Mouse (Mus musculus) CH12.LX (cell line): Measurements from ENCODE around the gene Klrb1c. TPM values are rescaled to one million over a fixed set of nuclear protein-coding genes. Genes with fewer than 3 reads are reported as not detected.

Experiments
- DNase-seq: peaks from one replicate; pipeline ENCODE4 v3.0.0-alpha.2; 2013; ENCODE audit errors: extremely low read depth
- H3K27ac ChIP-seq: 2 replicates; pipeline ENCODE4 v1.5.1; 2012; ENCODE audit warnings: low read depth, mild to moderate bottlenecking, control low read depth, moderate library complexity; ENCODE audit not compliant: insufficient read depth
- H3K27me3 ChIP-seq: replicated peaks from 2 replicates; pipeline ENCODE3; 2012; ENCODE audit warnings: inconsistent platforms
- H3K36me3 ChIP-seq, 2 experiments: replicated peaks in 1 of 2; 2 replicates each; pipeline versions ENCODE3 to v1.6.1; 2012; ENCODE audit warnings: inconsistent platforms in 1 of 2, low read length in 1 of 2, mild to moderate bottlenecking in 1 of 2, mixed read lengths in 1 of 2, moderate library complexity in 1 of 2; ENCODE audit not compliant: control insufficient read depth in 1 of 2, insufficient read depth in 1 of 2
- H3K4me1 ChIP-seq, 2 experiments: 2 replicates each; pipeline ENCODE4 v1.6.1; 2012; ENCODE audit warnings: inconsistent platforms in 1 of 2, moderate library complexity in 1 of 2; ENCODE audit not compliant: insufficient read depth in 2 of 2, control insufficient read depth in 1 of 2
- H3K4me2 ChIP-seq: 2 replicates; pipeline ENCODE4 v1.6.1; 2012; ENCODE audit warnings: low read depth, mild to moderate bottlenecking, control low read depth; ENCODE audit not compliant: poor library complexity, insufficient read depth, severe bottlenecking
- H3K4me3 ChIP-seq, 3 experiments: fragments of 150-350 bp in 1 of 3; sonication (generic) in 1 of 3; replicated peaks in 1 of 3; 2 replicates each; pipeline versions ENCODE3 to v1.5.1; 2011 to 2012; ENCODE audit warnings: low read depth in 2 of 3, low read length in 2 of 3, mild to moderate bottlenecking in 2 of 3, moderate library complexity in 2 of 3, control low read depth in 1 of 3, improper control_type of control experiment in 1 of 3, inconsistent platforms in 1 of 3, mixed read lengths in 1 of 3; ENCODE audit not compliant: poor library complexity in 1 of 3
- H3K79me2 ChIP-seq: replicated peaks from 2 replicates; pipeline ENCODE4 v1.6.1; 2012; ENCODE audit warnings: mild to moderate bottlenecking, moderate library complexity; ENCODE audit not compliant: control insufficient read depth, poor library complexity, insufficient read depth, severe bottlenecking; ENCODE audit errors: extremely low read depth
- H3K9ac ChIP-seq: 2 replicates; pipeline ENCODE4 v1.6.1; 2012; ENCODE audit warnings: low read depth, mild to moderate bottlenecking, control low read depth, moderate library complexity; ENCODE audit not compliant: insufficient read depth
- H3K9me3 ChIP-seq: replicated peaks from 2 replicates; pipeline ENCODE3; 2012; ENCODE audit warnings: low read length, inconsistent platforms, mixed read lengths
- BHLHE40 ChIP-seq: IDR thresholded peaks from 2 replicates; pipeline ENCODE4 v1.6.1; 2011; ENCODE audit warnings: mild to moderate bottlenecking, low read depth, low read length, improper control_type of control experiment
- CHD1 ChIP-seq: IDR thresholded peaks from 2 replicates; pipeline ENCODE4 v1.6.1; 2012; ENCODE audit warnings: low read depth, low read length, improper control_type of control experiment, inconsistent platforms
- EP300 ChIP-seq: IDR thresholded peaks from 2 replicates; pipeline ENCODE4 v1.6.1; 2011; ENCODE audit warnings: low read length, improper control_type of control experiment
- JUN ChIP-seq: IDR thresholded peaks from 2 replicates; pipeline ENCODE4 v1.6.1; 2011; ENCODE audit warnings: low read depth, mild to moderate bottlenecking, low read length, improper control_type of control experiment, moderate library complexity; ENCODE audit not compliant: insufficient read depth
- KAT2A ChIP-seq: IDR thresholded peaks from 2 replicates; pipeline ENCODE4 v1.6.1; 2012; ENCODE audit warnings: low read length, improper control_type of control experiment, inconsistent platforms; ENCODE audit not compliant: insufficient replicate concordance
- MAX ChIP-seq: IDR thresholded peaks from 2 replicates; pipeline ENCODE4 v1.6.1; 2011; ENCODE audit warnings: low read length, improper control_type of control experiment
- MAZ ChIP-seq: IDR thresholded peaks from 2 replicates; pipeline ENCODE4 v1.6.1; 2012; ENCODE audit warnings: low read depth, mild to moderate bottlenecking, inconsistent platforms, low read length, improper control_type of control experiment, moderate library complexity
- MXI1 ChIP-seq: IDR thresholded peaks from 2 replicates; pipeline ENCODE4 v1.6.1; 2011; ENCODE audit warnings: mild to moderate bottlenecking, low read depth, low read length, improper control_type of control experiment
- NELFE ChIP-seq: IDR thresholded peaks from 2 replicates; pipeline ENCODE4 v1.6.1; 2011; ENCODE audit warnings: low read depth, low read length, improper control_type of control experiment
- RCOR1 ChIP-seq: conservative IDR thresholded peaks from 2 replicates; pipeline ENCODE4 v1.6.1; 2012; ENCODE audit warnings: low read depth, mild to moderate bottlenecking, inconsistent platforms, low read length, improper control_type of control experiment
- SIN3A ChIP-seq: IDR thresholded peaks from 2 replicates; pipeline ENCODE4 v1.6.1; 2012; ENCODE audit warnings: low read length, improper control_type of control experiment, inconsistent platforms
- TBP ChIP-seq: conservative IDR thresholded peaks from 2 replicates; pipeline ENCODE4 v1.6.1; 2011; ENCODE audit warnings: low read depth, low read length, improper control_type of control experiment
- TCF12 ChIP-seq: IDR thresholded peaks from 2 replicates; pipeline ENCODE4 v1.6.1; 2014; ENCODE audit warnings: low read depth, mild to moderate bottlenecking, inconsistent platforms, low read length, improper control_type of control experiment
- UBTF ChIP-seq: IDR thresholded peaks from 2 replicates; pipeline ENCODE4 v1.6.1; 2012; ENCODE audit warnings: low read depth, mild to moderate bottlenecking, inconsistent platforms, low read length, improper control_type of control experiment, moderate library complexity
- dilution Hi-C: fragments of 300-500 bp; cut with MboI; formaldehyde crosslinking; loops from 2 replicates; pipeline ENCODE4 v1.14.3; 2020; ENCODE audit warnings: low sequenced_read_pairs; ENCODE audit not compliant: extremely low pct_unique_long_range_greater_than_20kb, extremely low pct_ligation_motif_present
- in situ Hi-C: fragments of 300-500 bp; cut with MboI; formaldehyde crosslinking; loops from 3 replicates; pipeline ENCODE4 v1.14.3; 2019; ENCODE audit warnings: low sequenced_read_pairs, low pct_ligation_motif_present, low pct_unique_long_range_greater_than_20kb, mixed read lengths
- polyA plus RNA-seq: library from polyadenylated mRNA; unstranded; fragments of >175 nt; gene quantifications from 2 replicates; pipeline ENCODE4 v1.2.1, GENCODE M21; 2012; ENCODE audit warnings: low read depth; ENCODE audit not compliant: insufficient read length
- total RNA-seq, 2 experiments: library from RNA; depleted of rRNA; stranded (reverse); fragments of 300-350 nt in 1 of 2; fragments of >200 nt in 1 of 2; gene quantifications; 2 replicates each; pipeline ENCODE4 v1.2.3; 2012 to 2014

Gene Klrb1c
- total and polyA plus RNA-seq, 3 experiments, result not detected

GRCm38 (mm10) chr6:128837454-128838341 is 48.7 kb upstream of the Klrb1c start (continued):
- TF ChIP-seq JUN, result no peak

- H3K36me3 ChIP-seq, result no peaks in the 10 kb centered on the region
- in situ Hi-C loops, result loop anchor here (25.0 kb wide), 1 partner anchor 525 kb away; no protein-coding TSS in a partner anchor
- peak overlapping the region; percentile 99 for H3K4me2 ChIP-seq
- no peak overlapping the region for H3K27ac ChIP-seq
- dilution Hi-C loops, result no loop called here
- peak overlapping the region; percentile 59 to 91 (median 71) for H3K4me3 ChIP-seq
- no peaks in the 10 kb centered on the region for H3K79me2 ChIP-seq
- peak overlapping the region; percentile 68; the same call in 1 of the 2 replicates for H3K9ac ChIP-seq
- peak; percentile 59 for DNase-seq
- H3K9me3 ChIP-seq, result no peaks in the 10 kb centered on the region
- no peaks in the 10 kb centered on the region for H3K27me3 ChIP-seq
- TF ChIP-seq TBP (0 out of 2 replicates have a peak, but pooled peaks have one; percentile 47), SIN3A (peak; percentile 17; the same call in 1 of the 2 replicates), MAX (0 out of 2 replicates have a peak, but pooled peaks have one; percentile 7), TCF12 (no peak)
- TF ChIP-seq, all 38 proteins: peak for 3
- peaks cover 4 to 40% of the 10 kb centered on the region in 2 experiments; a peak in 3 of 4 replicates for H3K4me1 ChIP-seq
Measured at GRCm38 (mm10) chr6:128836955-128837334, 47.9 kb upstream of the Klrb1c start.

- Histone ChIP-seq H3K9me3 (no peaks in the 10 kb centered on the region), H3K4me1 (peaks cover 4 to 35% of the 10 kb centered on the region in 2 experiments; a peak in 3 of 4 replicates), H3K27me3 (no peaks in the 10 kb centered on the region), H3K4me2 (peak overlapping the region; percentile 99), H3K79me2 (no peaks in the 10 kb centered on the region), H3K9ac (peak overlapping the region; percentile 68; the same call in 1 of the 2 replicates), H3K36me3 (no peaks in the 10 kb centered on the region), H3K27ac (no peak overlapping the region), H3K4me3 (peak overlapping the region; percentile 59 to 91 (median 71))
- no peak for DNase-seq
- dilution Hi-C loops (no loop called here), in situ Hi-C loops (loop anchor here (25.0 kb wide), 1 partner anchor 526 kb away; no protein-coding TSS in a partner anchor)
- TF ChIP-seq KAT2A (no peak), TCF12 (peak; percentile 18; the same call in 1 of the 2 replicates), EP300 (peak; percentile 49; the same call in 1 of the 2 replicates), UBTF (no peak), BHLHE40 (0 out of 2 replicates have a peak, but pooled peaks have one; percentile 11), MAZ (0 out of 2 replicates have a peak, but pooled peaks have one; percentile 18), NELFE (no peak), CHD1 (peak; percentile 83; the same call in 1 of the 2 replicates), MXI1 (peak; percentile 46; the same call in 1 of the 2 replicates), RCOR1 (no peak), MAX (0 out of 2 replicates have a peak, but pooled peaks have one; percentile 5), SIN3A (peak; percentile 66; the same call in 1 of the 2 replicates)
Measured at GRCm38 (mm10) chr6:128836191-128836954, 47.4 kb upstream of the Klrb1c start.
